Mouse (Mus musculus): Measurements from ENCODE around the gene Cntn6.

DNA sequence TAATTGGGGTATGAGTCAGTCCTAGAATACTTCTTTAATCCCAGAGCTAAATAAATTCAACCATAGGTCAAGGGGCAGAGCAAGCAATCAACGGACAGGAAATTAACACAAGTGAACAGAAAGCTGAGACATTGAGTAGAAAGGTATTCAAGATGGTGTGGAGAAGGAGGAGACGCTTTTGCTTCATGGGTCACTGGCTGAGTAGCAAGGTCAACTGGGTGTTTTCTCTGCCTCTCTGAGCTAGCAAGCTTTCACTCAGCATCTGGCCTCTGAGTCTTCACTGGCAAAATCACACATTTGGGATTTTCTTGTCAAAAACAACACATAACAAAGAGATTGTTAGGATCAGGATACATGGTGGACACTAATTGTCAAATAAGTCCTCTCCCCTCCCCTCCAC, 391.4 kb downstream of the Cntn6 start:
- no peak for TF ChIP-seq GATA1 (IDR thresholded peaks at IDR 0.05; ENCODE audit: borderline replicate concordance, low read length)
- TF ChIP-seq FLI1 (IDR thresholded peaks at IDR 0.05; ENCODE audit: low read length) = no peak

Measured in megakaryocyte, embryonic 14.5 days (primary cell).